ENCODE assay signal across 31 mouse cellular contexts in the genomic region with DNA sequence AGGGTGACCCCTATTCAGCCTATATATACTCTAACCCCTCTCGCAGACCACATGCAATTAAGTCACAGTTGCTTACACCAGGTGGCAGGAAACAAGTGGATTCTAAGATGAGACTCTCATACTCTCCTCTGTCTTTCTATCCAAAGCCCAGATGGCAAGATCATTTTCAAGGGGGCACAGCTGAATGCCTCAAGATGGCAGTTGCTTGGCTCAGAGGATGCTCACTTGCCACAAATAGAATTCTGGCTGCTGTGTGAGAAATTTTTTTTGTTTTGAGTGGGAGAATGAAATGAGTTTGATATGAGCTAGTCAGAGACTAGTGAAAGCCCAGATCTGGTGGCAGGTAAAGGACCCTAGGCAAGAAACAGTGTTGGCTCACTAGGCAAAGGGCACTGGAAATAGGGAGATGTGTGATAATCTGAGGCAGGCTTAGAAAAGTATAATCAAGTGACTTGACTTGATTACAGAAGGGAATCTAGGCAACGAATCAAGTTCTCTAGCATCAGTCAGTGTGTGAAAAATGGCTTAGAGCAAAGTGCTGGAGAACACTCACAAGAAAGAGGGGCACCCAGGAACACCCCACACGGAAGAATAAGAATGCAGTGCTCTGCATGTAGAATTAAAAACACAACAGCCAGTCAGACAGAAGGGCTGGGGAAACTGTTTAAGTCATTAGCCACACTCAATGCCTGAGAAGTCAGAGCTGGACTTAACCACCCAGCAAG. TPM values are rescaled to one million over a fixed set of nuclear protein-coding genes. Genes with fewer than 3 reads are reported as not detected.
DNase-seq lines count a peak whose midpoint lies in the region; ATAC-seq lines count a peak whose summit lies in the region.
"Had no signal": no experiment of that assay in that cellular context is flagged by ENCODE, and none has a peak within 500 bp of the region (broad histone marks: within the 10 kb centered on the region; RNA-seq: fewer than 3 reads in every experiment).

No protein-coding gene starts in this region.

- H3K4me1 ChIP-seq in forebrain, embryonic 13.5 days, result no peaks in the 10 kb centered on the region
- H3K4me1 ChIP-seq in forebrain, embryonic 16.5 days (replicated peaks; ENCODE audit: control insufficient read depth, insufficient read depth, low read length), result no peaks in the 10 kb centered on the region
- H3K4me1 ChIP-seq: forebrain, embryonic 10.5 days; hindbrain, embryonic 12.5 days; kidney, embryonic 15.5 days; limb, embryonic 15.5 days; stomach, embryonic 15.5 days had no signal

- H3K27ac ChIP-seq in forebrain, embryonic 13.5 days, result no peak overlapping the region
- no peak overlapping the region for H3K27ac ChIP-seq in forebrain, embryonic 16.5 days (ENCODE audit: low read length)
- H3K27ac ChIP-seq: forebrain, embryonic 10.5 days; gastrocnemius, adult 2 months; hindbrain, embryonic 12.5 days; kidney, embryonic 15.5 days; limb, embryonic 15.5 days; liver, embryonic 14.5 days; lung, embryonic 15.5 days; stomach, embryonic 15.5 days had no signal

- peak; percentile 17 to 75 for DNase-seq in left cerebral cortex, postnatal 14 days (ENCODE audit: low spot score in 2 of 2)
- DNase-seq in left cerebral cortex, postnatal 4 days, result no peak
- peak; percentile 73 for DNase-seq in brain, adult 2 months (ENCODE audit: low read depth, low spot score)
- peak; percentile 4 to 14 for DNase-seq in layer of hippocampus, postnatal 10 days (ENCODE audit: low spot score in 2 of 2)
- DNase-seq in gastrocnemius, adult 18-20 months (ENCODE audit: low spot score), result no peak
- no peak for DNase-seq in adrenal gland, postnatal 10 days
- DNase-seq: adrenal gland, adult 8-10 months; cerebellum, adult 2 months; cerebellum, postnatal 25 days; gastrocnemius, adult 2 months; kidney, adult 11 months; kidney, postnatal 4 days; midbrain, embryonic 14.5 days; thymus, adult 18-20 months; thymus, postnatal 36 days had no signal

- H3K4me3 ChIP-seq in forebrain, embryonic 13.5 days, result no peak overlapping the region
- H3K4me3 ChIP-seq in forebrain, embryonic 16.5 days (replicated peaks; ENCODE audit: low read length), result no peak overlapping the region
- H3K4me3 ChIP-seq: forebrain, embryonic 10.5 days; gastrocnemius, adult 2 months; hindbrain, embryonic 12.5 days; kidney, embryonic 15.5 days; limb, embryonic 15.5 days; lung, embryonic 15.5 days; megakaryocyte, embryonic 14.5 days; stomach, embryonic 15.5 days had no signal

- no peaks in the 10 kb centered on the region for H3K36me3 ChIP-seq in forebrain, embryonic 13.5 days (ENCODE audit: poor library complexity, severe bottlenecking)
- H3K36me3 ChIP-seq in forebrain, embryonic 16.5 days (ENCODE audit: control insufficient read depth, insufficient read depth), result no peaks in the 10 kb centered on the region
- H3K36me3 ChIP-seq: forebrain, embryonic 10.5 days; hindbrain, embryonic 12.5 days; kidney, embryonic 15.5 days; limb, embryonic 15.5 days; lung, embryonic 15.5 days; stomach, embryonic 15.5 days had no signal

- no peaks in the 10 kb centered on the region for H3K9me3 ChIP-seq in forebrain, embryonic 13.5 days (replicated peaks)
- H3K9me3 ChIP-seq in forebrain, embryonic 16.5 days (ENCODE audit: control insufficient read depth, low read length), result no peaks in the 10 kb centered on the region
- H3K9me3 ChIP-seq: forebrain, embryonic 10.5 days; hindbrain, embryonic 12.5 days; kidney, embryonic 15.5 days; limb, embryonic 15.5 days; lung, embryonic 15.5 days; megakaryocyte, embryonic 14.5 days; stomach, embryonic 15.5 days had no signal

- no peaks in the 10 kb centered on the region for H3K27me3 ChIP-seq in forebrain, embryonic 13.5 days
- H3K27me3 ChIP-seq in forebrain, embryonic 16.5 days (replicated peaks; ENCODE audit: control insufficient read depth, insufficient read depth, low read length), result no peaks in the 10 kb centered on the region
- H3K27me3 ChIP-seq: hindbrain, embryonic 12.5 days; kidney, embryonic 15.5 days; limb, embryonic 15.5 days; lung, embryonic 15.5 days; stomach, embryonic 15.5 days had no signal

- peak; percentile 48; the same call in 1 of the 2 replicates for ATAC-seq in forebrain, embryonic 13.5 days
- ATAC-seq in forebrain, embryonic 16.5 days, result no peak
- ATAC-seq: activated CD4-positive, CD25-positive, alpha-beta regulatory T cell, adult 4 months had no signal

- 87% methylated on average over 3 of the region's 3 CpGs for WGBS in forebrain, embryonic 13.5 days
- WGBS in forebrain, embryonic 16.5 days, result 70% methylated on average over 3 of the region's 3 CpGs

- H3K4me2 ChIP-seq in forebrain, embryonic 13.5 days, result no peak overlapping the region
- H3K4me2 ChIP-seq in forebrain, embryonic 16.5 days (ENCODE audit: low read length), result no peak overlapping the region
- H3K4me2 ChIP-seq: hindbrain, embryonic 12.5 days; kidney, embryonic 15.5 days; limb, embryonic 15.5 days; lung, embryonic 15.5 days; stomach, embryonic 15.5 days had no signal

- intact Hi-C loops in left cerebral cortex, postnatal 14 days (cut with DNase I), result no loop called here
- intact Hi-C loops in left cerebral cortex, postnatal 4 days (cut with DNase I), result no loop called here

- H3K9ac ChIP-seq in forebrain, embryonic 13.5 days, result no peak overlapping the region
- no peak overlapping the region for H3K9ac ChIP-seq in forebrain, embryonic 16.5 days (replicated peaks; ENCODE audit: low read depth, low read length)
- H3K9ac ChIP-seq: hindbrain, embryonic 12.5 days; kidney, embryonic 15.5 days; limb, embryonic 15.5 days; liver, embryonic 14.5 days; lung, embryonic 15.5 days; stomach, embryonic 15.5 days had no signal

RNA-seq across cellular contexts. Expression of gene Commd2, which starts 16.6 kb away (rescaled TPM):
- 79.8 and 96.3 TPM in 2 replicates for polyA plus RNA-seq in forebrain, embryonic 13.5 days (2015; fragmentation: Nextera tagmentation; extraction: Ambion mirVana)
- 69.9 and 81.0 TPM in 2 replicates for polyA plus RNA-seq in forebrain, embryonic 16.5 days (2015; fragmentation: Nextera tagmentation; extraction: Ambion mirVana)
- 10 to 100 TPM; 16.5 to 21.4 TPM for total RNA-seq in left cerebral cortex, postnatal 14 days (2021)
- total RNA-seq in left cerebral cortex, postnatal 4 days (2021), result 10 to 100 TPM; 31.2 to 32.6 TPM
- 10 to 100 TPM; 23.4 to 26.7 TPM for total RNA-seq in layer of hippocampus, postnatal 10 days (2021)
- total RNA-seq in gastrocnemius, adult 18-20 months (2021), result 10 to 100 TPM; 11.1 to 12.9 TPM
- 10 to 100 TPM; 25.1 to 28.4 TPM for total RNA-seq in adrenal gland, postnatal 10 days (2021)

RNA-seq across cellular contexts. Expression of gene Ankub1, which starts 57.7 kb away (rescaled TPM):
- polyA plus RNA-seq in forebrain, embryonic 13.5 days (2015; fragmentation: Nextera tagmentation; extraction: Ambion mirVana), result 0.08 TPM in 1 of 2 replicates, not detected in the other
- 0.09 and 0.11 TPM in 2 replicates for polyA plus RNA-seq in forebrain, embryonic 16.5 days (2015; fragmentation: Nextera tagmentation; extraction: Ambion mirVana)
- under 1 TPM; 0.26 to 0.51 TPM for total RNA-seq in left cerebral cortex, postnatal 14 days (2021)
- under 1 TPM; 0.52 to 0.58 TPM for total RNA-seq in left cerebral cortex, postnatal 4 days (2021)
- total RNA-seq in layer of hippocampus, postnatal 10 days (2021), result 1 to 10 TPM; 1.6 to 1.9 TPM
- not detected for total RNA-seq in gastrocnemius, adult 18-20 months (2021)
- not detected for total RNA-seq in adrenal gland, postnatal 10 days (2021)
- total RNA-seq: adrenal gland, adult 8-10 months; gastrocnemius, adult 2 months; heart, adult 8-10 months; heart, postnatal 25 days; left cerebral cortex, postnatal 10 days had no signal
- polyA plus RNA-seq: heart, embryonic 14.5 days; neural tube, embryonic 14.5 days; stomach, embryonic 15.5 days had no signal

RNA-seq across cellular contexts. Expression of gene Wwtr1, which starts 59.2 kb away (rescaled TPM):
- 11.5 and 12.2 TPM in 2 replicates for polyA plus RNA-seq in forebrain, embryonic 13.5 days (2015; fragmentation: Nextera tagmentation; extraction: Ambion mirVana)
- 9.9 and 12.3 TPM in 2 replicates for polyA plus RNA-seq in forebrain, embryonic 16.5 days (2015; fragmentation: Nextera tagmentation; extraction: Ambion mirVana)
- total RNA-seq in left cerebral cortex, postnatal 14 days (2021), result 10 to 100 TPM; 20.6 to 20.7 TPM
- 10 to 100 TPM; 18.2 to 21.6 TPM for total RNA-seq in left cerebral cortex, postnatal 4 days (2021)
- total RNA-seq in layer of hippocampus, postnatal 10 days (2021), result 10 to 100 TPM; 24.2 to 26.1 TPM
- total RNA-seq in gastrocnemius, adult 18-20 months (2021), result 10 to 100 TPM; 21.9 to 30.1 TPM
- 10 to 100 TPM; 47.2 to 50.9 TPM for total RNA-seq in adrenal gland, postnatal 10 days (2021)

Comparison
In these comparisons a context has a peak if more than half of its experiments do, and no peak if none do; other contexts are left out.
1. DNase-seq: peak in left cerebral cortex, postnatal 14 days (2 of 2), brain, adult 2 months (single experiment) and layer of hippocampus, postnatal 10 days (2 of 2); none in left cerebral cortex, postnatal 4 days (single experiment), gastrocnemius, adult 18-20 months (single experiment) and adrenal gland, postnatal 10 days (single experiment).